Mouse (Mus musculus) gonadal fat pad, adult 2 months (tissue): ENCODE measurements around the gene Kcnc1. TPM values are rescaled to one million over a fixed set of nuclear protein-coding genes. Genes with fewer than 3 reads are reported as not detected.

Source experiments
- DNase-seq: peaks from one replicate; pipeline ENCODE4 v3.0.0-alpha.2; 2012; ENCODE audit warnings: low read depth
- polyA plus RNA-seq: library from polyadenylated mRNA; depleted of rRNA; stranded (reverse); fragments of >200 nt; gene quantifications from 2 replicates; pipeline ENCODE4 v1.2.3, GENCODE M21; 2012

Gene Kcnc1
- polyA plus RNA-seq, 1 experiment, result 0.77 TPM

- DNase-seq, result no peak
Observed at GRCm38 (mm10) chr7:46422052-46422763, 25.9 kb downstream of the Kcnc1 start.

DNA sequence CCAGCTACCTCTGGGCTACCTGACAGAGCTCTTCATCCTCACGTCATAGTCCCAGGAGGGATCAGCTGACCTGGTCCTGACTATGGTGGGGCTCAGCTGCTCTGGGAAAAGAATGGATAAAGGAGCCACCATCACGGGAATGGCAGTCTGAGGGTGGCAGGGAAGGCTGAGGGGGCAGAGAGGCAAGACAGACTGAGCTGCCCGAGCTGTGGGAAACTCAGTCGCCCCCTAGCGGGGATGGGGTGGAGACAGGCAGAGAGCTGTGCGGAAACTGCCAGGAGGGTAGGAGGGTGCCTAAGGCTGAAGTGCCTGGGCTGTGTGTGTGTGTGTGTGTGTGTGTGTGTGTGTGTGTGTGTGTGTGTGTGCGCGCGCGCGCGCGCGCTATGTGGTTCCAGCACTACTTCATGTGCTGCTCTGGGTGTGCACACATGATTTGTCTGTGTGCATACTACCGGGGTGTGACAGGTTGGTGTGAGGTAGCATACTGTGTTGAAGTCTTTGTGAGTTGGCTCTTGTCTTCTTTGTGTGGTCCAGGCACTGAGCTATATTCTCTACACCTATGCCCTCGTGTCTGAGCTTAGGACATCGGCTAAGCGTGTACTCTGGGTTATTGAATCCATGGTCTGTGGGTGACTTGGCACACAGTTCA, 26.6 kb downstream of the Kcnc1 start:
- DNase-seq, result no peak

- DNase-seq, result no peak
Observed at GRCm38 (mm10) chr7:46423951-46424350, 27.7 kb downstream of the Kcnc1 start.

- DNase-seq, result no peak
Observed at GRCm38 (mm10) chr7:46425012-46425411, 28.7 kb downstream of the Kcnc1 start.

- no peak for DNase-seq
Observed at GRCm38 (mm10) chr7:46433874-46434273, 37.6 kb downstream of the Kcnc1 start.

GRCm38 (mm10) chr7:46435833-46436232, 39.5 kb downstream of the Kcnc1 start:
- DNase-seq, result no peak

- no peak for DNase-seq
Observed at GRCm38 (mm10) chr7:46438537-46439141, 42.3 kb downstream of the Kcnc1 start.

DNA sequence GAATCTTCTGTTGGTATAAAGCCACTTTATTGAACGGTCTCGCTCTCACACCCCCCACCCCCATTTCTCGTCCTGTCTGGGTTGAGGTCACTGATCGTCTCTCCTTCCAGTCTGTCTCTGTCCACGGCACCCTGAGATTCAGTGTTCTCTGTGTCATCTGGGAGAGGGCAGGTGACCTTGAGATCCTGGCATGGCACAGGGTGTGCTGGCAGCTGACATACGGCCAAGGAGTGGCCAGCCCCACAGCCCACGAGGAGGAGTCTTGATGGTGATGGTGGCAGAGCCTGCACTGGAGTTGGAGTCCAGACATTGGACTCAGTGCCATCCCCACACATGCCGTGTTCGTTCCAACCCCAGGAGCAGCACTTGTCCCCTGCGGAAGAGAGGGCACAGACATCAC, 46.9 kb downstream of the Kcnc1 start:
- DNase-seq, result no peak

DNA sequence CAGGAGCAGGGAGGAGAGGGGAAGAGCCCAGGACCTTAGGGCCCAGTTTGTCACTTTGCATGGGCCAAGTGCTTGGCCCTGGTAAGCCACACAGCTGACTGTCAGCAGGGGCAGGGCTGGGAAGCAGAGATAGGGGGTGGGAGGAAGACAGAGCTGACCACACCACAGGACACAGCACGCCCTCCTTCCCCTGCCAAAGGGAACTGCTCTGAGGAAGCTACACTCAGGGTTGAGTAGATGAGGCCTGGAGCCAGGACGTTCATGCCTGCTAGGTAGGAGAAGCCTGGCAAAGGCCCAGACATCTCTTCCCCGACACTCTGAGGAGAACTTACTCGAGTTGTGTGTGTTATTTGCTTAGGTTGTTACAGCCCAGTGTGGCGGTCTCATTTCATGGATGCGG, 49.6 kb downstream of the Kcnc1 start:
- DNase-seq, result no peak

GRCm38 (mm10) chr7:46447473-46448165, 51.3 kb downstream of the Kcnc1 start:
- DNase-seq, result no peak

DNA sequence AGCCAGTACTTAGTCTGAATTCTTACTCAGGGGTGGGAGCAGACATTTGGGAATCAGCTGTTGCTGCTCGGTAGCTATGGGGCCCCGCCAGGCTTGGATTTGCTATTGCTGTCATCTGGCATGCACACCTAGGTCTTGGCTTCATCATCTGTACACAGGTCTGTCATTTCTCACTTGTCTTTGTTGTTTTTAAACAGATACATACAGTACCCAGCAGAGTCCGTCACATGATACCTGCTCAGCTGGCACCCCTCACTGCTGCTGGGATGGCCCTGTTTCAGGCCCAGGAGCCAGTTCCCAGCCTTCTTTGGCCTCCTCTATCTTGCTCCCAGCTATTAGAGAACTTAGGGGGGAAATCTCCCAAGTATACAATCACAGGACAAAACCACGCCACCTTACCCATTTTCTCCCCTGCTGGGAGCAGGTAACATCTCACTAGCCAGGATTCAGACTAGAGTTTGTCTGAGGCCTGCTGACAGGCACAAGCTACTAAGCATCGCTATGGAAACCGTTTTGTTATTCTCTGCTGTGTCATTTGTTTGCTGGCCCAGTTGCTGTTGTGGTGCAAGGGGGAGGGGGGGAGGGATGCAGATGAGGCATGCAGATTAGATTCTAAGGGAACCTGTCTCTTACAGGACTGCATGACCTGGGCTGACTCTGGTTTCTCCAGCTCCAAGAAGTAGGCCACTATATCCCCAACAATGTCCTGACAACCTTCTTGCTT, 52.8 kb downstream of the Kcnc1 start:
- DNase-seq, result no peak

- DNase-seq, result no peak
Observed at GRCm38 (mm10) chr7:46453930-46454679, 57.8 kb downstream of the Kcnc1 start.

DNA sequence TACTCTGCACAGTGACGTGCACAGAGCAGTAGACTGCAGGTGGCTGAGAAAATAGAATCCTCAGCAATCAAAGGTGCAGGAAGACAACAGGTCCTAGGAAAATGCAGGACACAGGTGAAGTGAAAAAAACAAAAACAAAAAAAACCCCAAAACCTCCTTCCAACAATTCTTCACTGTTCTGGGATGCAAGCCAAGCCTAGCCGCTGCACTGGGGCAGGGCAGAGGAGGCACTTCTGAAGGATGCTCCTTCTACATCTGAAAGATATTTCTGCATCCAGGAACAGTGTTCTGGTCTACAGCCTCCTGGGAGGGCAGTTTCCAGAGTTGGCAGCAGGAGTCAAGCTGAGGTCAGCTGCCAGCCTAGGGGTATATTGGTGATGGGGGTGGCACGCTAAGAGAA, 61.6 kb downstream of the Kcnc1 start:
- no peak for DNase-seq

GRCm38 (mm10) chr7:46459200-46459599, 62.9 kb downstream of the Kcnc1 start:
- no peak for DNase-seq

- DNase-seq, result no peak
Observed at GRCm38 (mm10) chr7:46459605-46460245, 63.4 kb downstream of the Kcnc1 start.

DNA sequence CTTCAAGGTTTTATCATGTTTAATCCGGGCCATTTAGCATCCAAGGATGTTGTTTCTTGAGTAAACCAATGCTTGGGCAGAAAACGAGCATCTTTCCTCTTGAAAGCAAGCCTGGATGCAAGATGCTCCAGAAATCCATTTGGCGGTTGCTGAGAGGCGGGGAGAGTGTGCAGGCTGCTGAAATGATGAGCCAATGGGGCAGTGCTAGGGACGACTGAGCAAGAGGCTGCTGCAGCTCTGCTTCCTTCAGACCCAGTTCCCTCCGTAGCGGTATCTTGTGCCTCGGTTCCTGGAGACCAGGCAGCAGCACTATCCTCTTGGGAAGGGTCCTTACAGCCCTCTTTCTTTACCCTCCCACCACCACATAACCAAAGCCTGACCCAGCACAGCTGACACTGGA, 66.0 kb downstream of the Kcnc1 start:
- DNase-seq, result no peak

- DNase-seq, result no peak
Observed at GRCm38 (mm10) chr7:46463136-46463535, 66.8 kb downstream of the Kcnc1 start.

- DNase-seq, result no peak
Observed at GRCm38 (mm10) chr7:46466422-46466981, 70.2 kb downstream of the Kcnc1 start.

GRCm38 (mm10) chr7:46469542-46469941, 73.2 kb downstream of the Kcnc1 start:
- DNase-seq, result no peak

GRCm38 (mm10) chr7:46471054-46471737, 74.9 kb downstream of the Kcnc1 start:
- DNase-seq, result no peak
